ENCODE assay signal across 8 mouse cellular contexts in genomic region chr8:61283169-61284081, GRCm38 (mm10). TPM values are rescaled to one million over a fixed set of nuclear protein-coding genes. Genes with fewer than 3 reads are reported as not detected.
A peak's percentile ranks its signal among the peaks of the same experiment; 100 is the strongest.
DNase-seq lines count a peak whose midpoint lies in the region; ATAC-seq and TF ChIP-seq lines count a peak whose summit lies in the region.

No protein-coding gene starts in this region.

- peak; percentile 22 to 53 for DNase-seq in cerebellum, postnatal 14 days
- no peak for DNase-seq in cerebellum, adult 8-10 months
- peak; percentile 60 for DNase-seq in NIH3T3 (ENCODE audit: low read depth)
- peak; percentile 76 for DNase-seq in kidney, postnatal 0 days (ENCODE audit: low spot score)
- peak; percentile 70 for DNase-seq in lung, postnatal 36 days
- peak; percentile 82 for DNase-seq in yolk sac, embryonic 10.5 days (ENCODE audit: low spot score)
- no peak for DNase-seq in urinary bladder, postnatal 36 days (ENCODE audit: low spot score in 2 of 2)

- no peak for TF ChIP-seq CTCF in kidney, postnatal 0 days (IDR thresholded peaks at IDR 0.05; ENCODE audit: low read depth)

- peak overlapping the region; percentile 2; the same call in 1 of the 2 replicates for H3K27ac ChIP-seq in heart, embryonic 12.5 days (ENCODE audit: poor library complexity, severe bottlenecking)
- peak overlapping the region; percentile 78 for H3K27ac ChIP-seq in kidney, postnatal 0 days

- peaks cover 48% of the 10 kb centered on the region for H3K4me1 ChIP-seq in heart, embryonic 12.5 days (replicated peaks)
- H3K4me1 ChIP-seq in kidney, postnatal 0 days (replicated peaks; ENCODE audit: insufficient read depth, low read length) = peaks cover 46% of the 10 kb centered on the region

- H3K9me3 ChIP-seq in heart, embryonic 12.5 days (replicated peaks) = no peaks in the 10 kb centered on the region
- no peaks in the 10 kb centered on the region for H3K9me3 ChIP-seq in kidney, postnatal 0 days (replicated peaks; ENCODE audit: low read length)

- no peaks in the 10 kb centered on the region for H3K36me3 ChIP-seq in heart, embryonic 12.5 days
- no peaks in the 10 kb centered on the region for H3K36me3 ChIP-seq in kidney, postnatal 0 days (ENCODE audit: insufficient read depth, low read length)

- H3K4me3 ChIP-seq in heart, embryonic 12.5 days = no peak overlapping the region
- H3K4me3 ChIP-seq in kidney, postnatal 0 days (replicated peaks; ENCODE audit: low read depth, low read length) = no peak overlapping the region

- ATAC-seq in heart, embryonic 12.5 days (ENCODE audit: insufficient number of reproducible peaks, low FRiP score) = peak; percentile 60
- peak; percentile 74 for ATAC-seq in kidney, postnatal 0 days (replicated peaks; ENCODE audit: low FRiP score, low read depth)

- H3K4me2 ChIP-seq in heart, embryonic 12.5 days = peak overlapping the region; percentile 45
- H3K4me2 ChIP-seq in kidney, postnatal 0 days (ENCODE audit: low read length) = peak overlapping the region; percentile 11

- H3K27me3 ChIP-seq in heart, embryonic 12.5 days (replicated peaks) = no peaks in the 10 kb centered on the region
- H3K27me3 ChIP-seq in kidney, postnatal 0 days (ENCODE audit: insufficient read depth, low read length) = no peaks in the 10 kb centered on the region

- WGBS in heart, embryonic 12.5 days = 6% methylated on average over 12 of the region's 12 CpGs
- 5% methylated on average over 12 of the region's 12 CpGs for WGBS in kidney, postnatal 0 days

- no peak overlapping the region for H3K9ac ChIP-seq in heart, embryonic 12.5 days
- H3K9ac ChIP-seq in kidney, postnatal 0 days (ENCODE audit: low read depth, low read length) = no peak overlapping the region

RNA-seq across cellular contexts. Expression of gene Sh3rf1, which starts 59.8 kb away (rescaled TPM):
- polyA plus RNA-seq in heart, embryonic 12.5 days (2016; fragmentation: Nextera tagmentation; extraction: Ambion mirVana) = 6.5 and 7.5 TPM in 2 replicates
- polyA plus RNA-seq in kidney, postnatal 0 days (2015; fragmentation: Nextera tagmentation; extraction: Ambion mirVana) = 18.1 and 21.8 TPM in 2 replicates

Comparison
In these comparisons a context has a peak if more than half of its experiments do, and no peak if none do; other contexts are left out.
1. DNase-seq: peak in cerebellum, postnatal 14 days (2 of 2), NIH3T3 (single experiment), kidney, postnatal 0 days (single experiment), lung, postnatal 36 days (single experiment) and yolk sac, embryonic 10.5 days (single experiment); none in cerebellum, adult 8-10 months (single experiment) and urinary bladder, postnatal 36 days (0 of 2).